Mouse (Mus musculus): ENCODE results near the gene Nek1. TPM values are rescaled to one million over a fixed set of nuclear protein-coding genes. Genes with fewer than 3 reads are reported as not detected.
"Not testable (repeated sequence)": the region's sequence is repeated elsewhere in the genome, so short reads cannot be mapped to it uniquely, and the experiment has no call there.

The Nek1 gene
- polyA plus RNA-seq, 1 experiment, result 22.7 TPM

DNA sequence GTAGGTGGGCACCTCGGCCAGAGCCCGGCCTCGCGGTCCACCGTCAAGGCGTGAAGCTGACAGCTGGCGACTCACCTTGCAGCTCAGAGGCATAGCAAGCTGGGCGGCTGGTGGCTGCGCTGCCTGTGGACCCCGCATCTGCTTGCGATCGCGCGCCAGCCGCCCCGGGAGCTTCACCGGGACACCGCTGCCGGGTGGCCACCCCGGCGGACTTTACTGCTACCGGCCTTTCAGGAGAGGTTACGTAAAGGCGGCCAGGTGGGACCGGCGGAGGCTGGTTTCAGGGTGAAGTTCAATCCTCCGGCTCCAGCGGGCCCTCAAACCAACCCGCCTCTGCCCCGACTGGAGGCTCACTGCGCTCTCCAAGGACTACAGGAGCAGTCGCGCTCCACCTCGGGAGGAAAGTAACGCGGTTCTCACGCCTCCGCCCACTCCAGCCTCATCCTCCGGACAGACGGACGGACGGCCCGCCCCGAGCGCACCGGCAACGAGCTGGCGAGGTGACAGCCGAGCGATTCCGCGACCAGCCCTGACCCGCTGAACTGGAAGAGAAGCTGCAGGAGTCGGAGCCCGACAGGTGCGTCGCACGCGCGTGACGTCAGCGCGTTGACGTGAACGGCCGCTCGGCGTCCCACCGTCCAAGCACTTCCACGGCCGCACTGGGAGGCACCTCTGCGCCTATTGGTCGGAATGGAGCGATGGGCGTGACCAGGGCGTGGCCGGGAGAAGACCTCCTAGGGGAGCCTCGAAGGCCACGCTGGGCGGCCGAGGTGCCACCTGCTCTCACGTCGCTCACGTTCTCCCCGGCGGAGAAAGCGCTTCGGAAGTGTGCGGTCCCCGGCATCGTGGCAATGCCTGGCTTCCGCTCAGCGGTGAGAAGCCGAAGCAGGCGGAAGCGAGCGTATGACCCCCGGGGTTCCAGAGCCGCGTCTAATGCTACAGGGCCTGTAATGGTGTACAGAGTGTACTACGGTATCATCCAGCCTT, 10.0 kb upstream of the Nek1 start, which contains the start of gene Clcn3:
Gene Clcn3, minus strand, starts transcription at position 600 of the 987 bp plus-strand sequence.
- Histone ChIP-seq H3K27ac (ENCODE audit: insufficient read depth, low read length) (no peak within 1 kb of the TSS), H3K4me3 (ENCODE audit: insufficient read depth, low read length) (peak within 1 kb of the TSS; percentile 94), H3K4me1 (ENCODE audit: control insufficient read depth, insufficient read depth, low read length) (no peaks in the 10 kb centered on the region; the same call in 1 of the 2 replicates)
- TF ChIP-seq CTCF (IDR thresholded peaks at IDR 0.05; ENCODE audit: borderline replicate concordance, insufficient read depth, low read length) (no peak), POLR2A (IDR thresholded peaks at IDR 0.05; ENCODE audit: low read depth, low read length) (peak; percentile 73)

DNA sequence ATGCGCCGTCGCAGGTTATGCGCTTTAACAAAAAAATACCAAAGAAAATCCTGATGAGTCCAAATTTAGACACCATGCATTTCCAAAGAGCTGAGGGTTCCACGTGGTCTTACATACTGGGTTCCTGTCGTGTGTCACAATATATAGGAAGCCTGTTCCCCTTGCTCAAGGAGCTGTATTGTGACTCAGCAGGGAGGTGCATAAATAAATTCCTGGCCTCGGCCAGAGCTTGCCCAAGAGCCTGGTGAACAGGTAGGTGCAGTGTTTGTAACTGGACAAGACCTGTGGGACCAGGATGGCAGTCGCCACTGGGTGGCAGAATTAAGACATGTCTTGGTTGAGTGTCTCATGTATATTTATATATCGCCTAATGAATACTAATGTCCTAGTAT, 9.3 kb upstream of the Nek1 start:
- TF ChIP-seq POLR2A (IDR thresholded peaks at IDR 0.05; ENCODE audit: low read depth, low read length) (no peak), CTCF (IDR thresholded peaks at IDR 0.05; ENCODE audit: borderline replicate concordance, insufficient read depth, low read length) (peak; percentile 33; the same call in 1 of the 2 replicates)
- H3K4me3 ChIP-seq (ENCODE audit: insufficient read depth, low read length), result peak overlapping the region; percentile 69
- no peaks in the 10 kb centered on the region; the same call in 1 of the 2 replicates for H3K4me1 ChIP-seq (ENCODE audit: control insufficient read depth, insufficient read depth, low read length)
- no peak overlapping the region for H3K27ac ChIP-seq (ENCODE audit: insufficient read depth, low read length)

DNA sequence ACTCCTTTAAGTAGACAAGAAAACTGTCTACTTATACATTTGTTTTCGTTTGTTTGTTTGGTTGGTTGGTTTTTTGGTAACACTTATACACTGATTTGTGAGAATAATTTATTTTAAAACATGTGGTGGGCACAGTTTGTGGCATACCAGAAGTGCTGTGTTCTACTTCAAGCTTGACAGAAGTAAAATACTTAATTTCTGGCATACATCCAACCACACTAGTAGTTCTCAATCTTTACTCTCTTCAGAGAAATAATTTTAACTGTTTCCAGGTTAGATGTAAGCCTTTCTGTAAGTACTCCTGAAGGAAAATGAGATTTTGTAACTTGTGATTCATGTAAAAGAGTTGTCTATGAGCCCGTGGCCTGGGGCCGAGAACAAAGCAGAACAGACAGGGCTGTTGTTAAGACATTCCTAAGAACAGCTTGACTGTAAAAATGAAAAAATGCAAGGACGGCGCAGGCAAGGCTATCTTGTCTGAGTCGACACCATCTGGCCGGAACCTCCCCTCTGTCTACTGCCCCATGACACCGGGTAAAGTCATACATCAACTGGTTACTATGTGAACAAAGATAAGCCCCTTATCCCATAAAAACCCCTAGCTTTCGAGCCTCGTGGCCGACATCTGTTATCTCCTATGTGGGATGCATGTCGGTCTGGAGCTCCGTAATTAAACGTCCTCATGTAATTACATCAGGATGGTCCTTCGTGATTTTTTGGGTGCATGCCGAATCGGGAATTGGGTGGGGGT, 8.6 kb upstream of the Nek1 start:
- H3K27ac ChIP-seq (ENCODE audit: insufficient read depth, low read length); H3K4me1 ChIP-seq (ENCODE audit: control insufficient read depth, insufficient read depth, low read length); H3K4me3 ChIP-seq (ENCODE audit: insufficient read depth, low read length): not testable (repeated sequence)

DNA sequence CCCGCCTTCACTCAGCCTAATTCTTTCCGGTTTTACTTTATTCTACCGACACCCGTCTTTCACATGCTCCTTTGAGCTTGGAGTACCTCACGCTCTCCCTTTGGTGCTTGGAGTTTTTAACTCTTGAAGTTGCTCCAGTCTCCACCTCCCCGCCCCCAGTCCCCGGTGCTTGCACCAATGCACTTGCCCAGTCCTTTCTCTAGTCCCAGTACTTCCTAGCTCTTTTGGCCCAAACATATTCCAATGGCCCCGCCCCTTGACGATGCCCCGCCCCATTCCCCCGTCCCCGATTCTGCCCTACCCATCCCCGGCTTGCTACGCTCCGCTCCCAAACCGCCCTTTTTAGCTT, 460 bp upstream of the Nek1 start:
- H3K4me1 ChIP-seq (ENCODE audit: control insufficient read depth, insufficient read depth, low read length), result no peaks in the 10 kb centered on the region; the same call in 1 of the 2 replicates
- TF ChIP-seq POLR2A (IDR thresholded peaks at IDR 0.05; ENCODE audit: low read depth, low read length), result peak; percentile 57; the same call in 1 of the 2 replicates
- no peak for TF ChIP-seq CTCF (IDR thresholded peaks at IDR 0.05; ENCODE audit: borderline replicate concordance, insufficient read depth, low read length)
- H3K4me3 ChIP-seq (ENCODE audit: insufficient read depth, low read length), result peak overlapping the region; percentile 84
- H3K27ac ChIP-seq (ENCODE audit: insufficient read depth, low read length), result peak overlapping the region; percentile 65

DNA sequence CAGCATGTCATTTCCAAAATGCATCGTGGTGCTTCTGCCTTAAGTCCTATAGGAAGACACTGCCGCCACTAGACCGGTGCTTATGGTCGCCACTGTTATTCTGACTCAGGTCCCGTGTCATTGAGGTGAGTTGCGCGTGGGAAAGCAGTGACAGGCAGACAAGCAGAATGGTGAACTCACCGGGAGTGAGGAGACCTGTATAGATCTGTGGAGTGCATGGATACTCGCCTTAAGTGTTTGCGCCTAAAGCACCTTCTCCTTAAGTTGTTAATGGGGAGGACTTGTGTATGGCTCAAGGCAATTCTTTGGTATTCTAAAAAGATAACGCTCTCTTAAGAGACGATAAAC, 618 bp downstream of the Nek1 start:
- no peaks in the 10 kb centered on the region; the same call in 1 of the 2 replicates for H3K4me1 ChIP-seq (ENCODE audit: control insufficient read depth, insufficient read depth, low read length)
- no peak overlapping the region for H3K27ac ChIP-seq (ENCODE audit: insufficient read depth, low read length)
- TF ChIP-seq POLR2A (IDR thresholded peaks at IDR 0.05; ENCODE audit: low read depth, low read length), result no peak
- no peak for TF ChIP-seq CTCF (IDR thresholded peaks at IDR 0.05; ENCODE audit: borderline replicate concordance, insufficient read depth, low read length)
- H3K4me3 ChIP-seq (ENCODE audit: insufficient read depth, low read length), result peak overlapping the region; percentile 76

DNA sequence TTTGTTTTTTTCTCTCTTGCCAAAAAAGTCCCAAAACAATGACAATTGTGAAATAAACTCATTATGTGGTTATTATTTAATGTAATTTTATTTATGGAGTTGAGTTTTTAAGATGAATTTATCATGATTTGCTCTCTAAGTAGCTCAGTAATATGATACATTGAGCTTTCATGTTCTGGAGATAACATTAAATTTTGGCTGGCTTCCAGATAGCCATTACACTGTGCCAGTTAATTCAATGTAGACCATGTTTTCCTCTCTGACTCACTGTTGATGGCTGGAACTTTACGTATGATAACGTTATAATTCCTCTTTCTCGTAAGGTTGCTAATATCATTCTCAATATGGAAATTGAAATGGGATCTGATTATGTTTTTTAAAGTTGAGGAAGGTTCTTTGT, 3.5 kb downstream of the Nek1 start:
- no peaks in the 10 kb centered on the region; the same call in 1 of the 2 replicates for H3K4me1 ChIP-seq (ENCODE audit: control insufficient read depth, insufficient read depth, low read length)
- TF ChIP-seq POLR2A (IDR thresholded peaks at IDR 0.05; ENCODE audit: low read depth, low read length), result no peak
- no peak for TF ChIP-seq CTCF (IDR thresholded peaks at IDR 0.05; ENCODE audit: borderline replicate concordance, insufficient read depth, low read length)
- no peak overlapping the region for H3K27ac ChIP-seq (ENCODE audit: insufficient read depth, low read length)
- H3K4me3 ChIP-seq (ENCODE audit: insufficient read depth, low read length), result no peak overlapping the region

DNA sequence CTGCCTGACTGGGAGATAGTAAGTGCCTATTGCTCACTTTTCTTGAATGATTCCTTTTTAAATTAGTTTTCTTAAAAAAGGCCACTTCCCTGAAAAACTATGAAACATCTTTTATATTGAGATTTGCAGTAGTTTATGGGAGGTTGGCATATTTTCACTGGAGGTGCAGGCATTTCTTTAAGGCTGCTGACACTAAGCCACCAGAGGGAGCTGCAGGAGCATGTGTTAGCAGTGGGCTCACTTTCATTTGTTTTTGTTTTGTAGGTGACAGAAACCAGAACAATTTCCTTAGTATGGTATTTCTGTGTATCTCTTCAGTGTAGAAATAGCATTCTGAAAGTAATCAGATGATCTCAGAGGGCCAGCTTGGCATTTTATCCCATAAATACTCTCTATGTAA, 49.0 kb downstream of the Nek1 start:
- TF ChIP-seq CTCF (IDR thresholded peaks at IDR 0.05; ENCODE audit: borderline replicate concordance, insufficient read depth, low read length) (peak; percentile 55; the same call in 1 of the 2 replicates), POLR2A (IDR thresholded peaks at IDR 0.05; ENCODE audit: low read depth, low read length) (no peak)
- Histone ChIP-seq H3K4me1 (ENCODE audit: control insufficient read depth, insufficient read depth, low read length) (no peaks in the 10 kb centered on the region), H3K4me3 (ENCODE audit: insufficient read depth, low read length) (no peak overlapping the region), H3K27ac (ENCODE audit: insufficient read depth, low read length) (no peak overlapping the region)

DNA sequence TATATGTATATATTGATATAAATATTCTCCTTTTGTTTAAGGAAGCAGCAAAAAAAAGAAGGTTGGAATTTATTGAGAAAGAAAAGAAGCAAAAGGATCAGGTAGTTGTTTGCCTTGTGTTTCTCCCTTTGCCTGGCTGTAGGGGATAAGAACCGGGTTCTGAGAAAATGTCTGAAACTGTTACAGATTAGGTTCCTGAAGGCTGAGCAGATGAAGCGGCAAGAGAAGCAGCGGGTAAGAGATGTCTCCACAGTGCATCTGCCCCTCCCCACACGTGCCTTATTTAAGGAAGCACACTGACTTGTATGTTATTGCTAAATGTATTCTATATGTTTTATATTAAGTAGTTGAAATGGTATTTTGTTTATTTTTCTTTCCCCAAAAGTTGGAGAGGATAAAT, 50.9 kb downstream of the Nek1 start:
- TF ChIP-seq POLR2A (IDR thresholded peaks at IDR 0.05; ENCODE audit: low read depth, low read length), result no peak
- no peak for TF ChIP-seq CTCF (IDR thresholded peaks at IDR 0.05; ENCODE audit: borderline replicate concordance, insufficient read depth, low read length)
- no peak overlapping the region for H3K4me3 ChIP-seq (ENCODE audit: insufficient read depth, low read length)
- no peak overlapping the region for H3K27ac ChIP-seq (ENCODE audit: insufficient read depth, low read length)
- no peaks in the 10 kb centered on the region for H3K4me1 ChIP-seq (ENCODE audit: control insufficient read depth, insufficient read depth, low read length)

DNA sequence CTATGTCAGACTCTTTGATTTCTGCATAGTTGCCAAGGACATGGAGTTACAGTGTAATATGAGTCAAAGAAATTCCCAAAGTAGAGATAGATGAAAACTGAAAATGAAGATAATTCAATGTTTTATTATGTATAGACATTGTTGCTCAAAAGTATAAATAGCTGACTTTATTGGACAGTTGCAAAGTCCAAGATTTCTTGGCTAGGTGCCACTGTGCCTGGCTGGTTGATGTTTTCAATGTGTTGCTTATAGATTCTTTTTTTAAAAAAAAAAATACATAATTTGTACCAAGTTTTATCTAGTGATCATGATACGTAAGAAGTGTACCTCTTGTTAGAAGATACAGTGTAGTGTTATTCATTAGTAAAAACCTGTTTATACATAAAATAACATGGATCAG, 53.8 kb downstream of the Nek1 start:
- no peak overlapping the region for H3K4me3 ChIP-seq (ENCODE audit: insufficient read depth, low read length)
- TF ChIP-seq CTCF (IDR thresholded peaks at IDR 0.05; ENCODE audit: borderline replicate concordance, insufficient read depth, low read length) (no peak), POLR2A (IDR thresholded peaks at IDR 0.05; ENCODE audit: low read depth, low read length) (no peak)
- no peak overlapping the region for H3K27ac ChIP-seq (ENCODE audit: insufficient read depth, low read length)
- H3K4me1 ChIP-seq (ENCODE audit: control insufficient read depth, insufficient read depth, low read length), result no peaks in the 10 kb centered on the region

DNA sequence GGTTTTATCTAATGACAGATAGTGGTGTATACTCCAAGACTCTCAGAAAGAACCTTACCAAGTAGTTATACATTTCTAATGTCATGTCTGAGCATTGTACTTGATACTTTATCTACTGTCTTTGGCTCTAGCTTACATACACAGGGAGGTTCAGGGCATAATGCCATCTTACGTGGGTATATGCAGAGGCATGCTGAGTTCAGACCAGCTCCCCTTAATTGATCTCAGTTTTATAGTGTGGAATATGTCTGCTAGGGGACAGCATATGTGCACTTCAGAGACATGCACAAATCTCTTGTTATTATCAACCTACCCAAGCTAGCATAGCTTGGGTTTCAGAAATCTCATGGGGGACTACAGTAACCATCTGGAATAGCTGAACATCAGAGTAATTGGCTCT, 60.0 kb downstream of the Nek1 start:
- Histone ChIP-seq H3K4me1 (ENCODE audit: control insufficient read depth, insufficient read depth, low read length) (no peaks in the 10 kb centered on the region), H3K27ac (ENCODE audit: insufficient read depth, low read length) (no peak overlapping the region), H3K4me3 (ENCODE audit: insufficient read depth, low read length) (no peak overlapping the region)
- no peak for TF ChIP-seq CTCF (IDR thresholded peaks at IDR 0.05; ENCODE audit: borderline replicate concordance, insufficient read depth, low read length)
- no peak for TF ChIP-seq POLR2A (IDR thresholded peaks at IDR 0.05; ENCODE audit: low read depth, low read length)

All from embryonic fibroblast, embryonic 13.5 days (primary cell).